Mouse (Mus musculus) cerebellum, postnatal 25 days (tissue): ENCODE measurements around the gene Paqr3.

Experiments
- DNase-seq, 2 experiments: peaks; one replicate each; pipeline ENCODE4 v3.0.0; 2021; ENCODE audit warnings: mixed read lengths in 2 of 2

Paqr3 gene

GRCm38 (mm10) chr5:97083701-97084100, 27.7 kb downstream of the Paqr3 start:
- DNase-seq = no peak

GRCm38 (mm10) chr5:97081481-97081880, 29.9 kb downstream of the Paqr3 start:
- peak; percentile 50 to 71 for DNase-seq

GRCm38 (mm10) chr5:97078641-97079040, 32.8 kb downstream of the Paqr3 start:
- DNase-seq = no peak

- no peak for DNase-seq
Observed at GRCm38 (mm10) chr5:97077676-97078075, 33.7 kb downstream of the Paqr3 start.

- no peak for DNase-seq
Observed at GRCm38 (mm10) chr5:97076167-97076566, 35.2 kb downstream of the Paqr3 start.

GRCm38 (mm10) chr5:97075476-97076151, 35.8 kb downstream of the Paqr3 start:
- no peak for DNase-seq

- DNase-seq = no peak
Observed at GRCm38 (mm10) chr5:97065746-97066145, 45.6 kb downstream of the Paqr3 start.

- DNase-seq = no peak
Observed at GRCm38 (mm10) chr5:97062041-97062440, 49.4 kb downstream of the Paqr3 start.

- DNase-seq = no peak
Observed at GRCm38 (mm10) chr5:97060864-97061263, 50.5 kb downstream of the Paqr3 start.

- DNase-seq = no peak
Observed at GRCm38 (mm10) chr5:97056791-97057450, 54.5 kb downstream of the Paqr3 start.

- no peak for DNase-seq
Observed at GRCm38 (mm10) chr5:97056359-97056758, 55.0 kb downstream of the Paqr3 start.

- DNase-seq = peak in 1 of 2 experiments; percentile 37
Observed at GRCm38 (mm10) chr5:97055511-97056068, 55.8 kb downstream of the Paqr3 start.

- no peak for DNase-seq
Observed at GRCm38 (mm10) chr5:97054801-97055200, 56.6 kb downstream of the Paqr3 start.

GRCm38 (mm10) chr5:97054166-97054565, 57.2 kb downstream of the Paqr3 start:
- no peak for DNase-seq

- DNase-seq = no peak
Observed at GRCm38 (mm10) chr5:97048905-97049304, 62.5 kb downstream of the Paqr3 start.

- no peak for DNase-seq
Observed at GRCm38 (mm10) chr5:97046680-97047079, 64.7 kb downstream of the Paqr3 start.

GRCm38 (mm10) chr5:97045260-97045659, 66.1 kb downstream of the Paqr3 start:
- DNase-seq = no peak
